Mouse (Mus musculus): ENCODE data around the gene Tmem63c. TPM values are rescaled to one million over a fixed set of nuclear protein-coding genes. Genes with fewer than 3 reads are reported as not detected.

The Tmem63c gene
- total and polyA plus RNA-seq, 3 experiments, result 0.04 TPM; not detected in 2

DNA sequence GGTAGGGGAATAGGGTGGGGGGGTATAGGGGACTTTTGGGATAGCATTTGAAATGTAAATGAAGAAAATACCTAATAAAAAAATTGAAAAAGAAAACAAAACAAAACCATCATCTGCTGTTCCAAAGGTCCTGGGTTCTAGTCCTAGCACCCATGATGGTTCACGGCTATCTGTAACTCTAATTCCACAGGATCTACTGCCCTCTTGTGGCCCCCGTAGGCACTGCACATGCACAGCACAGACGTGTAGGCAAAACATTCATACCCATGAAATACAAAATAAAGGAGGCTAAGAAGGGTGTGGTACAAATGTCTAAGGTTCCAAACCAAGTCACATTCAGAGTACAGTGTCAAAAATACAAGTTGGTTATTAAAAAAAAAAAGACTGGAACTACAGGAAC, 4.1 kb upstream of the Tmem63c start:
- Histone ChIP-seq H3K27ac (ENCODE audit: control insufficient read depth, low read depth, low read length) (no peak overlapping the region), H3K4me3 (ENCODE audit: control insufficient read depth in 1 of 2, insufficient read depth in 1 of 2, low read depth in 2 of 2, low read length in 2 of 2) (no peak overlapping the region), H3K27me3 (ENCODE audit: control insufficient read depth in 1 of 2, insufficient read depth in 2 of 2, low read length in 2 of 2) (peaks cover 0 to 2% of the 10 kb centered on the region in 2 experiments; a peak in 3 of 4 replicates), H3K9ac (ENCODE audit: control insufficient read depth, low read depth, low read length, poor library complexity, severe bottlenecking) (no peak overlapping the region), H3K9me3 (replicated peaks; ENCODE audit: insufficient read depth, low read length) (no peaks in the 10 kb centered on the region), H3K36me3 (ENCODE audit: control insufficient read depth in 1 of 2, insufficient read depth in 2 of 2, low read length in 2 of 2) (no peaks in the 10 kb centered on the region), H3K79me2 (ENCODE audit: control insufficient read depth, insufficient read depth, low read length, poor library complexity) (no peaks in the 10 kb centered on the region), H3K4me1 (ENCODE audit: control insufficient read depth in 1 of 2, insufficient read depth in 2 of 2, low read length in 2 of 2) (no peaks in the 10 kb centered on the region)
- TF ChIP-seq POLR2A (IDR thresholded peaks at IDR 0.05; ENCODE audit: control insufficient read depth in 1 of 2, insufficient read depth in 1 of 2, low read depth in 1 of 2, low read length in 2 of 2, poor library complexity in 1 of 2) (no peak), SMC3 (IDR thresholded peaks at IDR 0.05; ENCODE audit: low read depth, low read length) (peak; percentile 66), KAT2A (conservative IDR thresholded peaks at IDR 0.05; ENCODE audit: low read depth, low read length) (no peak), NELFE (IDR thresholded peaks at IDR 0.05; ENCODE audit: low read depth, low read length) (no peak), RAD21 (IDR thresholded peaks at IDR 0.05; ENCODE audit: low read depth, low read length) (peak; percentile 62), MAX (IDR thresholded peaks at IDR 0.05; ENCODE audit: low read length) (no peak), ZC3H11A (IDR thresholded peaks at IDR 0.05; ENCODE audit: low read depth, low read length) (peak; percentile 34), CTCF (IDR thresholded peaks at IDR 0.05 in 2 of 3, conservative IDR thresholded peaks at IDR 0.05 in 1 of 3; ENCODE audit: control insufficient read depth in 1 of 3, insufficient read depth in 1 of 3, low read depth in 2 of 3, low read length in 3 of 3, poor library complexity in 1 of 3, severe bottlenecking in 1 of 3) (peak; percentile 82 to 93 (median 82))
- peak; percentile 71 for DNase-seq (ENCODE audit: low read depth, low spot score)

GRCm38 (mm10) chr12:87018756-87019155, 2.4 kb upstream of the Tmem63c start:
- H3K4me3 ChIP-seq (ENCODE audit: control insufficient read depth in 1 of 2, insufficient read depth in 1 of 2, low read depth in 2 of 2, low read length in 2 of 2), result no peak overlapping the region
- TF ChIP-seq MAZ (IDR thresholded peaks at IDR 0.05; ENCODE audit: low read depth, low read length), result no peak
- TF ChIP-seq MEF2A (IDR thresholded peaks at IDR 0.05; ENCODE audit: extremely low read depth, insufficient replicate concordance, low read depth, low read length, poor library complexity, severe bottlenecking), result no peak
- TF ChIP-seq MAFK (IDR thresholded peaks at IDR 0.05; ENCODE audit: borderline replicate concordance, low read depth, low read length), result no peak
- TF ChIP-seq TAL1 (IDR thresholded peaks at IDR 0.05; ENCODE audit: low read length), result no peak
- TF ChIP-seq TCF12 (IDR thresholded peaks at IDR 0.05; ENCODE audit: low read depth, low read length), result no peak
- no peak for TF ChIP-seq SIN3A (IDR thresholded peaks at IDR 0.05; ENCODE audit: low read length)
- TF ChIP-seq CHD2 (IDR thresholded peaks at IDR 0.05; ENCODE audit: low read length), result no peak
- TF ChIP-seq MAX (IDR thresholded peaks at IDR 0.05; ENCODE audit: low read length), result no peak
- TF ChIP-seq NRF1 (IDR thresholded peaks at IDR 0.05; ENCODE audit: insufficient read depth, low read depth, low read length, poor library complexity, severe bottlenecking), result no peak
- no peak for TF ChIP-seq RAD21 (IDR thresholded peaks at IDR 0.05; ENCODE audit: low read depth, low read length)
- no peak for TF ChIP-seq ZC3H11A (IDR thresholded peaks at IDR 0.05; ENCODE audit: low read depth, low read length)
- no peak for TF ChIP-seq KAT2A (conservative IDR thresholded peaks at IDR 0.05; ENCODE audit: low read depth, low read length)
- no peak for TF ChIP-seq MXI1 (IDR thresholded peaks at IDR 0.05; ENCODE audit: low read depth, low read length)
- TF ChIP-seq GABPA (IDR thresholded peaks at IDR 0.05; ENCODE audit: low read depth, low read length), result no peak
- no peak for TF ChIP-seq ZMIZ1 (IDR thresholded peaks at IDR 0.05; ENCODE audit: low read depth, low read length)
- no peak for TF ChIP-seq POLR2A (IDR thresholded peaks at IDR 0.05; ENCODE audit: control insufficient read depth in 1 of 2, insufficient read depth in 1 of 2, low read depth in 1 of 2, low read length in 2 of 2, poor library complexity in 1 of 2)
- TF ChIP-seq HCFC1 (IDR thresholded peaks at IDR 0.05; ENCODE audit: low read depth, low read length), result no peak
- no peak for TF ChIP-seq TBP (IDR thresholded peaks at IDR 0.05; ENCODE audit: low read depth, low read length)
- TF ChIP-seq NELFE (IDR thresholded peaks at IDR 0.05; ENCODE audit: low read depth, low read length), result no peak
- no peak for TF ChIP-seq ZKSCAN1 (IDR thresholded peaks at IDR 0.05; ENCODE audit: low read depth, low read length)
- H3K36me3 ChIP-seq (ENCODE audit: control insufficient read depth in 1 of 2, insufficient read depth in 2 of 2, low read length in 2 of 2), result no peaks in the 10 kb centered on the region
- H3K27me3 ChIP-seq (ENCODE audit: control insufficient read depth in 1 of 2, insufficient read depth in 2 of 2, low read length in 2 of 2), result peaks cover 0 to 4% of the 10 kb centered on the region in 2 experiments
- no peak overlapping the region for H3K9ac ChIP-seq (ENCODE audit: control insufficient read depth, low read depth, low read length, poor library complexity, severe bottlenecking)
- H3K9me3 ChIP-seq (replicated peaks; ENCODE audit: insufficient read depth, low read length), result no peaks in the 10 kb centered on the region
- H3K4me1 ChIP-seq (ENCODE audit: control insufficient read depth in 1 of 2, insufficient read depth in 2 of 2, low read length in 2 of 2), result no peaks in the 10 kb centered on the region
- no peak overlapping the region for H3K27ac ChIP-seq (ENCODE audit: control insufficient read depth, low read depth, low read length)
- DNase-seq (ENCODE audit: low read depth, low spot score), result no peak
- no peaks in the 10 kb centered on the region for H3K79me2 ChIP-seq (ENCODE audit: control insufficient read depth, insufficient read depth, low read length, poor library complexity)

All from MEL (cell line).